Mouse (Mus musculus): ENCODE measurements around the gene Gp1bb.
A peak's percentile ranks its signal among the peaks of the same experiment; 100 is the strongest.

The Gp1bb gene

GRCm38 (mm10) chr16:18598006-18598405 is 24.2 kb downstream of the Gp1bb start:
- no peak for DNase-seq

- DNase-seq: no peak
Observed at GRCm38 (mm10) chr16:18596255-18596654, 25.9 kb downstream of the Gp1bb start.

- DNase-seq: no peak
Observed at GRCm38 (mm10) chr16:18593930-18594329, 28.3 kb downstream of the Gp1bb start.

- peak; percentile 49 for DNase-seq
Observed at GRCm38 (mm10) chr16:18591047-18592018, 30.9 kb downstream of the Gp1bb start.

- DNase-seq: peak; percentile 72
Observed at GRCm38 (mm10) chr16:18589804-18590790, 32.1 kb downstream of the Gp1bb start, which contains the start of gene Tbx1. Tbx1 (minus strand) TSS chr16:18590671.

- DNase-seq: no peak
Observed at GRCm38 (mm10) chr16:18589080-18589621, 33.1 kb downstream of the Gp1bb start.

- DNase-seq: no peak
Observed at GRCm38 (mm10) chr16:18588738-18589055, 33.5 kb downstream of the Gp1bb start.

- DNase-seq: no peak
Observed at GRCm38 (mm10) chr16:18587847-18588737, 34.1 kb downstream of the Gp1bb start.

GRCm38 (mm10) chr16:18586906-18587546 is 35.2 kb downstream of the Gp1bb start:
- DNase-seq: no peak

- no peak for DNase-seq
Observed at GRCm38 (mm10) chr16:18586076-18586905, 35.9 kb downstream of the Gp1bb start.

- DNase-seq: no peak
Observed at GRCm38 (mm10) chr16:18585676-18586075, 36.5 kb downstream of the Gp1bb start.

GRCm38 (mm10) chr16:18584901-18585510 is 37.2 kb downstream of the Gp1bb start:
- no peak for DNase-seq

GRCm38 (mm10) chr16:18583673-18584357 is 38.4 kb downstream of the Gp1bb start:
- no peak for DNase-seq

GRCm38 (mm10) chr16:18583169-18583568 is 39.0 kb downstream of the Gp1bb start:
- DNase-seq: no peak

GRCm38 (mm10) chr16:18582426-18583148 is 39.6 kb downstream of the Gp1bb start:
- no peak for DNase-seq

GRCm38 (mm10) chr16:18581623-18582205 is 40.5 kb downstream of the Gp1bb start:
- no peak for DNase-seq

GRCm38 (mm10) chr16:18581050-18581622 is 41.1 kb downstream of the Gp1bb start:
- no peak for DNase-seq

- no peak for DNase-seq
Observed at GRCm38 (mm10) chr16:18580389-18580788, 41.8 kb downstream of the Gp1bb start.
